Mouse (Mus musculus): ENCODE results near the gene Hist1h3e.
A peak's percentile ranks its signal among the peaks of the same experiment; 100 is the strongest.
"Not testable (repeated sequence)": the region's sequence is repeated elsewhere in the genome, so short reads cannot be mapped to it uniquely, and the experiment has no call there.

GRCm38 (mm10) chr13:23542999-23543607 is 19.1 kb downstream of the Hist1h3e start, which contains the start of gene Hist1h2bh:
- TF ChIP-seq POLR2A (IDR thresholded peaks at IDR 0.05; ENCODE audit: insufficient read length, low read depth) (peak; percentile 65), CEBPB (IDR thresholded peaks at IDR 0.05; ENCODE audit: insufficient read depth, poor library complexity, severe bottlenecking) (peak; percentile 95), E2F4 (IDR thresholded peaks at IDR 0.05; ENCODE audit: insufficient read depth) (peak; percentile 68)
- TF ChIP-seq MAX (IDR thresholded peaks at IDR 0.05; ENCODE audit: low read depth); TCF3 (IDR thresholded peaks at IDR 0.05; ENCODE audit: insufficient read length, low read depth); TCF12 (IDR thresholded peaks at IDR 0.05; ENCODE audit: insufficient read depth, poor library complexity, severe bottlenecking); USF1 (IDR thresholded peaks at IDR 0.05; ENCODE audit: low read depth); MYOD1 (IDR thresholded peaks at IDR 0.05; ENCODE audit: control insufficient read depth in 1 of 3, insufficient read length in 2 of 3, low read depth in 2 of 3): not testable (repeated sequence)
